Mouse (Mus musculus) brain, embryonic 14.5 days (tissue): ENCODE data around the gene Banf1. TPM values are rescaled to one million over a fixed set of nuclear protein-coding genes. Genes with fewer than 3 reads are reported as not detected.

ENCODE experiments used
- DNase-seq: peaks from one replicate; pipeline ENCODE4 v3.0.0-alpha.2; 2011; ENCODE audit warnings: low read depth
- CTCF ChIP-seq: fragments of 200-500 bp; IDR thresholded peaks from 2 replicates; pipeline ENCODE4 v1.5.1; 2012; ENCODE audit warnings: inconsistent platforms, mild to moderate bottlenecking, moderate library complexity, borderline replicate concordance; ENCODE audit not compliant: insufficient read depth, insufficient read length; ENCODE audit errors: extremely low read depth
- POLR2A ChIP-seq: fragments of 200-500 bp; IDR thresholded peaks from 2 replicates; pipeline ENCODE4 v1.6.1; 2012; ENCODE audit warnings: mild to moderate bottlenecking, inconsistent platforms, borderline replicate concordance; ENCODE audit not compliant: poor library complexity, insufficient read depth, insufficient read length, severe bottlenecking; ENCODE audit errors: extremely low read depth
- polyA plus RNA-seq: library from polyadenylated mRNA; depleted of rRNA; stranded (reverse); fragments of >200 nt; gene quantifications from 2 replicates; pipeline ENCODE4 v1.2.3, GENCODE M21; 2012; rRNA removed

Gene Banf1
- polyA plus RNA-seq, 1 experiment = 181 TPM

- DNase-seq = peak; percentile 71
- TF ChIP-seq POLR2A (no peak), CTCF (peak; percentile 78; the same call in 1 of the 2 replicates)
Measured at GRCm38 (mm10) chr19:5337975-5338374, 29.0 kb downstream of the Banf1 start.

DNA sequence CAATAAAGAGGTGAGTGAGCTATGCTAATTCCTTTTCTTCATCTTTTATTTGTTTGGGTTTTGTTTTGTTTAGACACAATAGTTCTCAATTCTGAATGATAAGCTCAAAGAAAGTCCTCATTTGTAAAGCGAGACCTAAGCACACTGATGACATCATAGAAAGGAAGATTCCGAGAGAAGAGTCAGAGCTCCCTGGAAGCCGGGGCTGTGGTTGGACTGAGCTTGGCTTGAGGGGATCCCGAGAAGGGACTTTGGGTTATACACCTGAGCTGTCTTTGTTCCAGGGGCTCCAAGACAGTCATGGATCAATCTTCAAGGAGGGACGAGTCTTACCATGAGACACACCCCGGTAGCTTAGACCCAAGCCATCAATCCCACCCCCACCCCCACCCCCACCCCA, 31.5 kb downstream of the Banf1 start, which contains the start of gene Catsper1:
Catsper1 (plus strand) TSS at position 301 of the 400 bp plus-strand sequence.
- no peak for TF ChIP-seq CTCF
- no peak for TF ChIP-seq POLR2A
- DNase-seq = no peak

- DNase-seq = no peak
Measured at GRCm38 (mm10) chr19:5334741-5335140, 32.2 kb downstream of the Banf1 start.

DNA sequence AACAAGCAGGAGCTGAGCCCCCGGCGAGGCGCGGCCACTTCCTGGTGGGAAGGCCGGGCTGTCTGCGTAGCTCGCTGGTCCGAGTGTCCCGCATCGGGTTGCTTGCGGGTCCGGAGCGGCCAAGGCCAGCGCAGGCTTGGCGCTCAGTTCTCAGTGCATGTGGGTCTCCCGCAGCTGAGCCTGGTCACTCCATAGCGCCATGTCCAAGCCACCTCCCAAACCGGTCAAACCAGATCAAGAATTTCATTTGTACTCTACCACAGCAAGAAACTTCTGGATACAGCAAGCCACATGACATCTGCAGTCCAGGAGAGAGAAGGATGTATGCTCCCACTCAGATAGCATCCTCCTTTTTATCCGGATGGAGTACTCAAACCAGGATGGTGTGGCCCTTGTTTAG, 39.0 kb downstream of the Banf1 start:
- DNase-seq = no peak
- no peak for TF ChIP-seq POLR2A
- TF ChIP-seq CTCF = no peak

More at GRCm38 (mm10) chr19:5334741-5335140, 32.2 kb downstream of the Banf1 start:
- TF ChIP-seq CTCF (no peak), POLR2A (no peak)

DNA sequence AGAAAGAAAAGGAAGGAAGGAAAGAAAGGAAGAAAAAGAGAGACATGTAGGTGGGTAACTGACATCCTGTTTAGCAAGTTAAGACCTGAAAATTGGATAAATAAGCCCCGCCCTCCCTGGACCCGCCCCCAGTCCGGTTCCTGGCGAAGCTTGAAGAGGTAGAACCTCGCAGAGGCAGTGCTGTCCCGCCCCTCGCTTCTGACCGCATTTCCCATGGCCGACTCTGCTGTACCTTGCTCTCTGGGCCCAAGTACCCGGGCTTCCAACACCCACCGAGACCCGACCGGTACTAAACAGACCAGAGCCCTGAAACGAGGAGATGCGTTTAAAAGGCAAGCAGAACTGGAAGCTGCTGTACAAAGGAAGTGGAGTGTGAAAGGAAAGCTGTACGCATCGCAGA, 43.2 kb downstream of the Banf1 start:
- TF ChIP-seq POLR2A (no peak), CTCF (no peak)
- no peak for DNase-seq

Other genes with a start within 250 kb of the Banf1 start
- gene Klc2, start 248.6 kb downstream of the Banf1 start, polyA plus RNA-seq = 117 and 134 TPM in 2 replicates
- 50.2 and 71.6 TPM in 2 replicates for gene Pacs1, start 94.0 kb downstream of the Banf1 start, polyA plus RNA-seq
- gene Sf3b2, start 71.7 kb downstream of the Banf1 start, polyA plus RNA-seq = 178 and 192 TPM in 2 replicates
- 45.5 and 55.4 TPM in 2 replicates for gene Gal3st3, start 68.8 kb downstream of the Banf1 start, polyA plus RNA-seq
- gene Catsper1, start 31.4 kb downstream of the Banf1 start, polyA plus RNA-seq = not detected in 2 replicates
- gene Cst6, start 17.6 kb downstream of the Banf1 start, polyA plus RNA-seq = 1.3 and 1.6 TPM in 2 replicates
- gene Eif1ad, start 427 bp downstream of the Banf1 start, polyA plus RNA-seq = 37.2 and 38.4 TPM in 2 replicates
- gene Sart1, start 21.5 kb upstream of the Banf1 start, polyA plus RNA-seq = 40.9 and 65.0 TPM in 2 replicates
- gene Tsga10ip, start 35.4 kb upstream of the Banf1 start, polyA plus RNA-seq = 0.04 and 0.20 TPM in 2 replicates
- 224 and 257 TPM in 2 replicates for gene Drap1, start 57.8 kb upstream of the Banf1 start, polyA plus RNA-seq
- 86.4 and 106 TPM in 2 replicates for gene AI837181, start 58.0 kb upstream of the Banf1 start, polyA plus RNA-seq
- not detected in 2 replicates for gene Fosl1, start 80.4 kb upstream of the Banf1 start, polyA plus RNA-seq
- 9.6 and 12.1 TPM in 2 replicates for gene Ccdc85b, start 90.7 kb upstream of the Banf1 start, polyA plus RNA-seq
- 179 and 266 TPM in 2 replicates for gene Fibp, start 93.4 kb upstream of the Banf1 start, polyA plus RNA-seq
- 2.9 and 3.7 TPM in 2 replicates for gene Ctsw, start 101.3 kb upstream of the Banf1 start, polyA plus RNA-seq
- gene Efemp2, start 106.8 kb upstream of the Banf1 start, polyA plus RNA-seq = 47.7 and 58.5 TPM in 2 replicates
- 46.4 and 73.2 TPM in 2 replicates for gene Mus81, start 121.2 kb upstream of the Banf1 start, polyA plus RNA-seq
- 1,637 and 1,665 TPM in 2 replicates for gene Cfl1, start 123.3 kb upstream of the Banf1 start, polyA plus RNA-seq
- 2.5 and 4.7 TPM in 2 replicates for gene 1700020D05Rik, start 136.6 kb upstream of the Banf1 start, polyA plus RNA-seq
- 92.3 and 123 TPM in 2 replicates for gene Snx32, start 143.4 kb upstream of the Banf1 start, polyA plus RNA-seq
- 0.31 and 0.42 TPM in 2 replicates for gene Ovol1, start 193.5 kb upstream of the Banf1 start, polyA plus RNA-seq
- 2.6 and 4.5 TPM in 2 replicates for gene Ap5b1, start 200.9 kb upstream of the Banf1 start, polyA plus RNA-seq
- gene Rnaseh2c, start 234.7 kb upstream of the Banf1 start, polyA plus RNA-seq = 62.0 and 111 TPM in 2 replicates
- gene Kat5, start 243.1 kb upstream of the Banf1 start, polyA plus RNA-seq = 163 and 181 TPM in 2 replicates